Mouse (Mus musculus): ENCODE measurements around the gene Wdtc1. TPM values are rescaled to one million over a fixed set of nuclear protein-coding genes. Genes with fewer than 3 reads are reported as not detected.

Wdtc1 gene
- polyA plus RNA-seq, 1 experiment from 2014 or later = 11.2 TPM

DNA sequence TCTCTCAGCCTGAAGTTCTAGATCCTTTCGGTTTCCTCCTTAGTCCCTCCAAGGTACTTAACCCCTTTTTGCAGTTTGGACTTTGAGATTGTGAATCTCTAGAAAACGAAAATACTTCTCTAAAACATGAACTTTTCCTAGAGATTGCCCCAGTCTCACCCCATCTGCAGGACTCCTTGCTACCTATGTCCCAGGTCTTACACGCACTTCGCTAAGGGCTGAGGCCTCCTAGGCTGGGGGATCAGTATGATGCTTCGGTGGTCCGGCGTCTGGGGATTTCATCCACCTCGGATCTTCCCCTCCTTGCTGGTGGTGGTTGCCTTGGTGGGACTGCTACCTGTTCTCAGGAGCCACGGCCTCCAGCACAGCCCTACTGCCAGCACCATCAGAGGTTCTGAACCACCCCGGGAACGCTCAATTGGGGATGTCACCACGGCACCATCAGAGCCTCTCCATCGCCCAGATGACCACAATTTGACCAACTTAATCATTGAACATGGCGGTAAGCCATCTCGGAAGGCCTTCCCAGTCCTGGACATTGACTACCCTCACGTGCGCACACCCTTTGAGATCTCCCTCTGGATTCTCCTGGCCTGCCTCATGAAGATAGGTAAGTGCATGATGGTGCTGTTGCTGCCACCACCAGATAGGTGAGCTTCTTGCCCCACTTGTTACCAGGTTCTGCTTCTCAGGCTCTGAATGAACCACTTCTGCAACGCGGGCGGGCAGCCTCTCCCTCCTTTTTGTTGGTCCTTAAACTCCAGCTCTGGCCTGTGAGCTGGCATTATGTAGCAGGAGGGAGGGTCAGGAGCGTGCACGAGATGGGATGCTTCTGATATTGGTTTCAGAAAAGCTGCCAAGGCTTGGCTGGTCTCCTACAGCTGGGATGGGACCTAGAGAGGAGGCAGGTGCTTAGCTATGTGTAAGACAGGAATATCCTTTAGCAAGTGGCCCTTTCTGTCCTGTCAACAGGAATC lies 17.3 kb upstream of the Wdtc1 start:
- ATAC-seq (replicated peaks; ENCODE audit: low FRiP score, low read depth) = no peak
- no peaks in the 10 kb centered on the region for H3K27me3 ChIP-seq (ENCODE audit: insufficient read depth, low read length)
- DNase-seq (ENCODE audit: low spot score) = no peak
- H3K9ac ChIP-seq (ENCODE audit: low read depth, low read length) = peak overlapping the region; percentile 82
- TF ChIP-seq CTCF (IDR thresholded peaks at IDR 0.05; ENCODE audit: low read depth) = no peak
- peaks cover 32% of the 10 kb centered on the region for H3K4me1 ChIP-seq (replicated peaks; ENCODE audit: insufficient read depth, low read length)
- H3K36me3 ChIP-seq (ENCODE audit: insufficient read depth, low read length) = no peaks in the 10 kb centered on the region
- peak overlapping the region; percentile 81 for H3K27ac ChIP-seq
- H3K9me3 ChIP-seq (replicated peaks; ENCODE audit: low read length) = no peaks in the 10 kb centered on the region
- WGBS = 60% methylated on average over 22 of the region's 22 CpGs
- peak overlapping the region; percentile 75 for H3K4me3 ChIP-seq (replicated peaks; ENCODE audit: low read depth, low read length)
- peak overlapping the region; percentile 75 for H3K4me2 ChIP-seq (ENCODE audit: low read length)

DNA sequence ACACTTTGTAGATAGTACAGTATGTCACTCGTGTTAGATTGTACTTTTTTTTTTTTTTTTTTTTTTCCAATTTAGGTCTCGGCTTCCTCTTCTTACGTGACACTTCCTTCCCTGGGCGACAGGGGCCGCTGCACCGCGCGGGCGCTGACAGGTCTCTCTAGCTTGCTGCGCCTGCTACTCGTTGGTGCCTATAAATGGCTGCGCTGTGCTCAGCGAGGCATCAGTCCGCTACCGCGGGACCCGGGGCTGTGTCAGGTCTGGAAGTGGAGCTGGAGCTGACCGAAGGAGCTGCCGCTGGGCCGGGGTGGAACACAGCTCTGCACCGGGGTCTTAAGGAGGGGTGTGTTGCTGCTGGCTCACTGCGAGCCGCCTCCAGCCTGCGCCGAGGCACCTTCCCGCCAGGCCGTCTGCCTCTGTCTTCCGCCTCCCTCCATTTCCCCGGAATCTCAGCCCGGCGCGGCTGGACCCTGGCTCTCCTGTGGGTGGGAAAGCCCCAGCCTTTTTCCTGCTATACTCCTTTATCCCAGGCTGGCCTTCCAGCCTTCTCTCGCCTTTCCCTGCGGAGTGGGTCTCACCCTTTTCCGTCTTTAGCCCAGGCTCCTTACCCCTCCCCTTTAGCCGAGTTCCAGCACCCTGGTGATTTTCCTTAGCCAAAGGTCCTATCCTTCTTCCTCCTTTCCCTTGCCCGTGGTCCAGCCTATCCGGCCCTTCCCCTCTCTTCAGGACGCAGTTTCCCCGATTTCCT lies 16.4 kb upstream of the Wdtc1 start, which contains the start of gene Slc9a1:
TSS of gene Slc9a1 (plus strand) at position 154 of the 745 bp plus-strand sequence.
- peak within 1 kb of the TSS; percentile 75 for H3K4me2 ChIP-seq (ENCODE audit: low read length)
- no peaks in the 10 kb centered on the region for H3K36me3 ChIP-seq (ENCODE audit: insufficient read depth, low read length)
- peak within 1 kb of the TSS; percentile 82 for H3K9ac ChIP-seq (ENCODE audit: low read depth, low read length)
- DNase-seq (ENCODE audit: low spot score) = peak; percentile 95
- no peaks in the 10 kb centered on the region for H3K9me3 ChIP-seq (replicated peaks; ENCODE audit: low read length)
- H3K27ac ChIP-seq = peak within 1 kb of the TSS; percentile 81
- ATAC-seq (replicated peaks; ENCODE audit: low FRiP score, low read depth) = peak; percentile 93
- no peaks in the 10 kb centered on the region for H3K27me3 ChIP-seq (ENCODE audit: insufficient read depth, low read length)
- TF ChIP-seq CTCF (IDR thresholded peaks at IDR 0.05; ENCODE audit: low read depth) = peak; percentile 92
- peak within 1 kb of the TSS; percentile 75 for H3K4me3 ChIP-seq (replicated peaks; ENCODE audit: low read depth, low read length)
- H3K4me1 ChIP-seq (replicated peaks; ENCODE audit: insufficient read depth, low read length) = peaks cover 32% of the 10 kb centered on the region
- WGBS = under 1% methylated on average over 40 of the region's 40 CpGs

DNA sequence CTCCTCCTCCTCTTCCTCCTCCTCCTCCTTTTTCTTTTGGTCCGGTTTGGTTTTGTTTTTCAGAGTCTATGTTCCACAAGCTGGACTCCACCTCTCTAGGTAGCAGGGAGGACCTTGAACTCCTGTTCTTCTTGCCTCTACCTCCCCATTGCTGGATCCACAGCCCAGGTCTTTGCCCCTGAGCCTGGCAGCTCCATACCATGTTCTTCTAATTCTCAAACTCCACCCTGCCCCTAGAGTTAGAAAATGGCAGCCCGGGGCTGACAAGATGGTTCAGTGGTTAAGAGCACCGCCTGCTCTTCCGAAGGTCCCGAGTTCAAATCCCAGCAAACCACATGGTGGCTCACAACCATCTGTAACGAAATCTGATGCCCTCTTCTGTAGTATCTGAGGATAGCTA lies 1.4 kb upstream of the Wdtc1 start:
- Histone ChIP-seq H3K27ac (no peak overlapping the region), H3K27me3 (ENCODE audit: insufficient read depth, low read length) (no peaks in the 10 kb centered on the region), H3K4me1 (replicated peaks; ENCODE audit: insufficient read depth, low read length) (no peaks in the 10 kb centered on the region), H3K9me3 (replicated peaks; ENCODE audit: low read length) (no peaks in the 10 kb centered on the region), H3K36me3 (ENCODE audit: insufficient read depth, low read length) (no peaks in the 10 kb centered on the region), H3K4me2 (ENCODE audit: low read length) (no peak overlapping the region), H3K9ac (ENCODE audit: low read depth, low read length) (no peak overlapping the region), H3K4me3 (replicated peaks; ENCODE audit: low read depth, low read length) (no peak overlapping the region)
- no peak for ATAC-seq (replicated peaks; ENCODE audit: low FRiP score, low read depth)
- TF ChIP-seq CTCF (IDR thresholded peaks at IDR 0.05; ENCODE audit: low read depth) = no peak
- WGBS = 91% methylated on average over 6 of the region's 6 CpGs
- DNase-seq (ENCODE audit: low spot score) = no peak

DNA sequence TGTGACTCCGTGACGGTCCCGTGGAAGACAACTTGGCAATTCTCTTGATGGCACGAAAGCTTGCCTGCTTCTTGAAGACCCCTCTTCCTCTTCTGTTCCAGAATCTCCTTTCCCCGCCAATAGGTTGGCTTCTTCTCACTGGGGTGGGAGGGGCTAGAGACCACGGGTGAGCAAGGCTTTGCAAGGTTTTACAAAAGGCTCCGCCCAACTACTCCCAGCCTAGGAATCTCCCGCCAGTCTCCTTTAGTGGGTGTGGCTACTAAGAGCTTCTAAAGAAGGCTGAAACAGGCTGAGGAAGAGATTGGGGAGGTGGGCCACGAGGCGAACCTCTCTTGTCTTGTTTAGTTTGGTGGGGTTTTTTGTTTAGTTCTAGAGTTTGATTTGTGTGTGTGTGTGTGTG lies 484 bp downstream of the Wdtc1 start:
- TF ChIP-seq CTCF (IDR thresholded peaks at IDR 0.05; ENCODE audit: low read depth) = no peak
- Histone ChIP-seq H3K9ac (ENCODE audit: low read depth, low read length) (no peak overlapping the region), H3K36me3 (ENCODE audit: insufficient read depth, low read length) (no peaks in the 10 kb centered on the region), H3K4me2 (ENCODE audit: low read length) (no peak overlapping the region), H3K9me3 (replicated peaks; ENCODE audit: low read length) (no peaks in the 10 kb centered on the region), H3K4me1 (replicated peaks; ENCODE audit: insufficient read depth, low read length) (no peaks in the 10 kb centered on the region), H3K4me3 (replicated peaks; ENCODE audit: low read depth, low read length) (no peak overlapping the region), H3K27me3 (ENCODE audit: insufficient read depth, low read length) (no peaks in the 10 kb centered on the region), H3K27ac (no peak overlapping the region)
- DNase-seq (ENCODE audit: low spot score) = no peak
- WGBS = 75% methylated on average over 10 of the region's 10 CpGs
- no peak for ATAC-seq (replicated peaks; ENCODE audit: low FRiP score, low read depth)

DNA sequence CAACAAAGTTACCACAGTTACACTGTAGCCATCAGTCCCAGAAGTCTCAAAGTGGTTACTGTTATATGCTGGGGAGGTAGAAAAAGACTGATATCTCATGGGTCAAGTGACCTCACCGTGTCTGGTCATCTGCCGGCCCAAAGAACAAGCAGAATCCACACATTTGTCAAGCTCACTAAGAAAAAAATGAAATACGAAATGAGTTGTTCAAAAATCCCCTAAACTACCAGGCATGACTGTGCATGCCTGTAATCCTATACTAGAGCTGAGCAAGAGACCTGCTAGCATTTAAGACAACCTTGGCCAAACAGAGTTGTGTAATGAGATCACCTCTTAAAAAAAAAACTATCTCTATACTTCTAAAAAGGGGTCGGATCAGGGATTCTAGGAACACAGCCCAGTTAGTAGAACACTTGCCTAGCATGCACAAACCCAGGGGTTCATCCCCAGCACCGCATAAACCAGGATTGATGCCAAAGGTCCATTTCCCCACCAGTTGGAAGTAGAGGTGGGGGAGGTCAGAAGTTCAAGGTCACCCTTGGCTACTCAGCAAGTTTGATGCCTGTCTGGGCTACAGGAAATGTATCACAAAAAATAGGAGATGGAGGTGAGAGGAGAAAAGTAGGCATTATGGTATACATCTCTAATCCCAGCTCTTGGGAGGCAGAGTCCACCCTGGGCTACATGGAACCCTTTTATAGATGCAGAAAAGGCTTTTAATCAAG lies 5.1 kb downstream of the Wdtc1 start:
- TF ChIP-seq CTCF (IDR thresholded peaks at IDR 0.05; ENCODE audit: low read depth) = no peak
- Histone ChIP-seq H3K36me3 (ENCODE audit: insufficient read depth, low read length) (no peaks in the 10 kb centered on the region), H3K4me3 (replicated peaks; ENCODE audit: low read depth, low read length) (no peak overlapping the region), H3K27me3 (ENCODE audit: insufficient read depth, low read length) (no peaks in the 10 kb centered on the region), H3K9me3 (replicated peaks; ENCODE audit: low read length) (no peaks in the 10 kb centered on the region), H3K4me1 (replicated peaks; ENCODE audit: insufficient read depth, low read length) (no peaks in the 10 kb centered on the region), H3K9ac (ENCODE audit: low read depth, low read length) (no peak overlapping the region), H3K4me2 (ENCODE audit: low read length) (no peak overlapping the region), H3K27ac (no peak overlapping the region)
- ATAC-seq (replicated peaks; ENCODE audit: low FRiP score, low read depth) (no peak), DNase-seq (ENCODE audit: low spot score) (no peak)
- WGBS = 71% methylated on average over 5 of the region's 5 CpGs

DNA sequence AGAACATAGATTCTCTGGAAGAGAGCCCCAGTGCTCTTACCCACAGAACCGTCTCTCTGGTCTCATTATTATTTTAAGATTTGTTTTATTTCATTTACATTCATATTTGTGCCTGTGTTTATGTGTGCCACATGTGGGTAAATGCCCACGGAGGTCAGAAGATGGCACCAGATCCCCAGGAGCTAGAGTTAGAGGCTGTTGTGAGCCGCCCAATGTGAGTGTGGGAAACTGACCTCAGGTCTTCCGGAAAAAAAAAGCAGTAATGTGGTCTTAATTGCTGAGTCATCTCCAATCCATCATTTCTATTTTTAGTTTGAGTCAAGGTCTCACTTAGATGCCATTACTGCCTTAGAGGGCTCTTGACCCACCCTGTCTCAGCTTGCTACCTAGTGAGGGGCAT lies 5.7 kb downstream of the Wdtc1 start:
- no peaks in the 10 kb centered on the region for H3K9me3 ChIP-seq (replicated peaks; ENCODE audit: low read length)
- H3K27ac ChIP-seq = no peak overlapping the region
- H3K9ac ChIP-seq (ENCODE audit: low read depth, low read length) = no peak overlapping the region
- peak; percentile 43 for TF ChIP-seq CTCF (IDR thresholded peaks at IDR 0.05; ENCODE audit: low read depth)
- ATAC-seq (replicated peaks; ENCODE audit: low FRiP score, low read depth) (no peak), DNase-seq (ENCODE audit: low spot score) (no peak)
- WGBS = 68% methylated on average over 4 of the region's 4 CpGs
- H3K27me3 ChIP-seq (ENCODE audit: insufficient read depth, low read length) = no peaks in the 10 kb centered on the region
- no peak overlapping the region for H3K4me3 ChIP-seq (replicated peaks; ENCODE audit: low read depth, low read length)
- H3K36me3 ChIP-seq (ENCODE audit: insufficient read depth, low read length) = no peaks in the 10 kb centered on the region
- no peak overlapping the region for H3K4me2 ChIP-seq (ENCODE audit: low read length)
- no peaks in the 10 kb centered on the region for H3K4me1 ChIP-seq (replicated peaks; ENCODE audit: insufficient read depth, low read length)

Measured in kidney, postnatal 0 days (tissue).